Mouse (Mus musculus) ovary, adult 18-20 months (tissue): ENCODE measurements around the gene Stac2.

Experiments
- DNase-seq: peaks from one replicate; pipeline ENCODE4 v3.0.0; 2022; ENCODE audit warnings: low spot score, mixed read lengths

The Stac2 gene

GRCm38 (mm10) chr11:98050520-98050815 is 2.8 kb downstream of the Stac2 start:
- DNase-seq, result no peak

DNA sequence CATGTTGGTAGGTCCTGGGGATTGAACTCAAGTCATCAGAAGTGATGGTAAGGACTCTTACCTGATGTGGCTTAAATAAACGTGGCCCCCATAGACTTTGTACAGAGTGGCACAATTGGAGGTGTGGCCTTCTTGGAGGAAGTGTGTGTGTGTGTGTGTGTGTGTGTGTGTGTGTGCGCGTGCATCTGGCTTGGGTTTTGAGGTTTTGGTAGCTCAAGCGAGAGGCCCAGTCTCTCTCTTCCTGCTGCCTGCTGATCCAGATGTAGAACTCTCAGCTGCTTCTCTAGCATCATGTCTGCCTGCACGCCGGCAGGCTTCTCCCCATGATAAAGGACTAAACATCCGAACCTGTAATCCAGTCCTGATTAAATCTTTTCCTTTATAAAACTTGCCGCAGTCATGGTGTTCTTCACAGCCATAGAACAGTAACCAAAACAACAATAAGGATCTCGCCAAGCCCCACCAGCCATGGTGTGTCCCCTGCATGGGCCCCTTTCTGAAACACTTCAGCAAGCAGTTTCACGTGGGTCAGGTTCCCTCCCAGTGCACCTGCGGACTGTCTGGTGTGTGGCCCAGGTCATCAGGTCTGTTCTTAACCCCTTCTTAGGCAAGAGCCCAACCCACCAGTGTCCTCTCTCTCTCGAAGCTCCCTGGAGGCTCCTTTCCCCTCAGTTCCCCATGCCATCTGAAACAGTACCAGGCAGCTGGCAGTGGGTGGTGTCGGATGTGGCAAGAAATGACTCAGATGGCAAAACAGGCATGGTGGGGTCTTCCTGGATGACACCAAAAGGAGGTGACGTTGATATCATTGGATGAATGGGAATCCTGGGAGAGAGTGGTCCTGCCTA is 3.4 kb downstream of the Stac2 start:
- no peak for DNase-seq

GRCm38 (mm10) chr11:98047745-98048144 is 5.5 kb downstream of the Stac2 start:
- no peak for DNase-seq

DNA sequence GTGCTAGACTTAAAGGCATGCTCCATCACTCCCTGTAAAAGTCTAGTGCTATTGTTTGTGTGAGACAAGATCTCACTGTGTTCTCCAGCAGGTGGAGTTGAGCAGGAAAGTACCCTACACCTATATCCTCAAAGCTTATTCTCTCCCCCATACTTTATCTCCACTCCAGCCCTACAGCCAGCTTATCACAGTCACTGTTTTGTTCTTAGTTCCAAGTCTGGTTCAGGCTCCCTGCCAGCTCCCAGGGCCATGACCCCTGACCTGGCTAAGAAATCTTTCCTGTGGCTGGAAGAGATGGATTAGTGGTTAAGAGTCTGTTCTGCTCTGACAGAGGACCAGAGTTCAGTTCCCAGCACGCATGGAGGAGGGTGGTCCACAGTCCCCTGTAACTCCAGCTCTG is 6.8 kb downstream of the Stac2 start:
- peak; percentile 71 for DNase-seq

DNA sequence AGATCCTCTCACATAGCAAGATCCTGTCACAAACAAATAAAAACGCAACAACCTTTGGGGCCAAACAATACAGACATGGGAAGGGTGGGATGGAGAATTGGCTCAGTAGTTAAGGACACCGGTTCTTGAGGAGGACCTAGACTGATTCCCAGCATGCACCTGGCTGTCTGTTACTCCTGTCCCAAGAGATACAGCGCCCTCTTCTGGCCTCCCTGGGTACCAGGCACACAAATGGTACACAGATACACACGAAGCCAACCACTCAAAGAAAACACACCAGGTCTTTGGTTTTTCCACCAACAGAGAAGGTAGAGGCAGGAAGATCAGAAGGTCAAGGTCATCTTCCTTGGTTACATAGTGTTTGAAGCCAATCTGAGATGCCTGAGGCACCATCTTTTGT is 7.7 kb downstream of the Stac2 start:
- no peak for DNase-seq

GRCm38 (mm10) chr11:98044074-98044473 is 9.2 kb downstream of the Stac2 start:
- no peak for DNase-seq

- no peak for DNase-seq
These were observed 10.5 kb downstream of the Stac2 start for GRCm38 (mm10) chr11:98042741-98043140.

- no peak for DNase-seq
These were observed 12.3 kb downstream of the Stac2 start for GRCm38 (mm10) chr11:98040975-98041374.

GRCm38 (mm10) chr11:98037871-98038270 is 15.4 kb downstream of the Stac2 start:
- no peak for DNase-seq

- DNase-seq, result no peak
These were observed 17.3 kb downstream of the Stac2 start for GRCm38 (mm10) chr11:98035977-98036377.

- DNase-seq, result no peak
These were observed 18.4 kb downstream of the Stac2 start for GRCm38 (mm10) chr11:98034840-98035239.

DNA sequence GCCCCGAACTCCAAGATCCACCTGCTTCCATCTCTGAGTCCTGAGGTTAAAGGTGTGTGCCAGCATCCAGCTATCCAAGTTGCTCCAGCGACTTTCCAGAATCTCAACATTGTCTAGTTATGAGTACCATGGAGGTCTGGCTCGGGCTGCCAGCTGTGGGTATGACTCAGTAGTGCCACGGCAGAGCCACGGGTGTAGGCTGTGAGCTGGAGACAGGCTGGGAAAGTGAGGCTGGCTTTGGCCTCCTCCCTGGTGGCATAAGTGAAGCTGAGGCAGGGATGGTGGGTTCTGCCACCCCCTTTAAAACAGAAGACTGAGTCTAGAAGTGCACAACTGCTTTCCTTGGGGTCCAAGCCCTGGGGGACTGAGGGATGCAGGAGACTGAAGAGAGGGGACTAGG is 19.2 kb downstream of the Stac2 start:
- no peak for DNase-seq

DNA sequence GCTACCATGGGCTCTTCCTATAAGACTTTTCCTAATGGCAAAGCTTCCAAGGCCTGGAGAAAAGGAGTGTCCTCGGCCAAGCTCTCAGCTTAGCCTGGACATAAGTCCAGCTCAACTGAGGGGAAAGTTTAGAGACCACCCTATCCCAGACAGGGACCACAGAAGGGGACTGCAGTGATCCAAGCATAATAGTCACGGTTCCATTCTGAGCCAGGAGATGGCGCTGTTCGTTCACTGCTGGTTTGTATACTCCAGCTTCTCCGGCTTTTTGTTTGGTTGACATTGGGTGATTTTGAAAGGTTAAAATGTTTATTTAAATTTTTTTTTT is 21.9 kb downstream of the Stac2 start:
- DNase-seq, result no peak

GRCm38 (mm10) chr11:98030701-98031442 is 22.4 kb downstream of the Stac2 start:
- DNase-seq, result no peak

GRCm38 (mm10) chr11:98027785-98028184 is 25.5 kb downstream of the Stac2 start:
- DNase-seq, result no peak

DNA sequence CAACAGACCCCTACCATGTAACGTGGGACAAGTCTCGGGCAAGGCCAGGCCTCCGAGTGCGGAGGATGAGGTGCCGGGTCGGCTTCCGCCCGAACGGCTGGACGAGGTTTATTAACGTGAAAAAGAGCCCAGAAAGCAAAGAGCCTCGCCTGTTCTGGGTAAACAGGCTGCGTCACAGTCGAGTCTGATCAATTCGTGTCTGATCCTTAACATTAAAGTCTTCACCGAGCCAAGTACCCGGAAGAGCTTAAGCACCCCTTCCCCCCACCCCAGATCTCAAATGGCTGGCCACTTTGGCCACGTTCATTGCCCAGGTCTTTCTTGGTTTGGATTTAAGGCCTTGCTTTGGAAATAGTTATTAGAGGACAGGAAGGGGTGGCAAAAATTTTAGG is 26.0 kb downstream of the Stac2 start:
- DNase-seq, result no peak

- peak; percentile 88 for DNase-seq
These were observed 26.5 kb downstream of the Stac2 start, which contains the start of gene Rpl19 for GRCm38 (mm10) chr11:98026570-98027296. Rpl19 (plus strand) TSS chr11:98026710.

DNA sequence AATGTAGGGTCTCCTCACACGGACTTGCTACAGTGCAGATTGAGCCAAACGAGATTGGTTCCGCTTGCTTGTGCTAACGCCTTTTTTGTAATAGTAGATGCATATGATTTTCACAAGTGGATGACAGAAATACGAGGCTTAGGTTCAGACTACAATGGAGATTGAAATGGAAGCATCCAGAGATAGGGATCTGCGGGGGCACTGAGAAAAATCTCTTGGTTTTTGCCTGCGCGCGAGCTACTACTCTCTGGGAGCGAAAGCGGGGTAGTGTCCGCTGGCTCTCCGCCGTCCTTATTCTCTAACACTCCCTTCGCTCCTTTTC is 27.1 kb downstream of the Stac2 start:
- no peak for DNase-seq

DNA sequence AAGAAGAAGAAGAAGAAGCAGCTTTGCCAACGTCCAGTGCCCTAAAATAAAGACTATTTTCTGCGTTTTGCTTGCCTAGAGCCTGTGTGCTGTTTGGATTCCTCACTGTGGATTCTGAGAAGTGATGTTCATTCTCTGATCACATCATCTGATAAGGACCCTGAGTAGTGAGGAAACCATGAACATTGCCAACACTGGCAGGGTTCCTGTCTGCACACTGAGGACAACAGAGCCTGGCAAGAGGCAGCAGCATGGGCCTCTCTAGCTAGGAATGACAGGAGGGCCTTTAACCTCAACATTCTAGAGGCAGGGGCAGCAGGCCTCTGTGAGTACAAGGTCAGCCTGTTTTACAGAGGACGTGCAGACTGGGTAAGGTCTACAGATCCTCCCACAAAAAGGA is 28.7 kb downstream of the Stac2 start:
- DNase-seq, result no peak

DNA sequence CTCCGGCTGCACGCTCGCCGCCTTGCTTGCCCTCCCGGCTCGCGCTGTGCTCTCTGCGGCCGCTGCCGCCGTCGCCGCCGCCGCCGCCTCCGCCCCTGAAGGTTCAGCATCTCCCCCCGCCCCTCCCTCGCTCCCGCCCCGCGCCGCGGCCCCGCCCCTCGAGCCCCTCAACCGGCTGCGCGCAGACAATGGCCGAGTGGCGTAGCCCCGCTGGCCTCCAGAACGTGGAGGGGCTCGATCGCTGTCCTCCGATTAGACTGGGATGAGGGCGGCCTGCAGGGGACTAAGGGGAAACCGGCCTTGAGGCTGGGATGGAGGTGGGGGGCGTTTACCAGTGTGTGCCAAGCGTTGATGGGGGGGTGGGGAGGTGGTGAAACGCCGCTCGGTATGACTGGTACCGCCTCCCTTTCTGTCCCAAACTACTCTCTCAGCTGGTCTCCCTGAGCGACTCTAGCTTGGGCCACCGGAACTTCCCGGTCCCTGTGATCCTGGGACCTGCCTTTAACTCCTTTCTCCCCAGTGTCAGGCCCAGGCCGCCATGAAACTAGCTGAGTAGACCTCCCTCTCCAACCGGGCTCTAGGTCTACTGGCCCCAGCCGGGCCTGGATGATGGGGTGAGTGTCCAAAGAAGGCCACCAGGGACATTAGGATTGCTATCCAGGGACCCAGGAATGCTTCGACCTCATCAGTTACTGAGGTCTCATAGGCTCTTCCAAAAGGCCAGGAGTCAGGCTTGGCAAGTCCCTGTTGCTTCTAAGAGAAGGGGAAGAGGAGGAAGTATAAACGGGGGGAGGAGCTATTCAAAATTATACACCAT is 30.5 kb downstream of the Stac2 start, which contains the start of gene Cacnb1:
Gene Cacnb1, minus strand, starts transcription at position 480 of the 817 bp plus-strand sequence.
- DNase-seq, result peak; percentile 67

GRCm38 (mm10) chr11:98022253-98022554 is 31.1 kb downstream of the Stac2 start:
- no peak for DNase-seq

- no peak for DNase-seq
These were observed 31.6 kb downstream of the Stac2 start for GRCm38 (mm10) chr11:98021565-98022252.
